Mouse (Mus musculus): Measurements from ENCODE around the gene Olfr340. TPM values are rescaled to one million over a fixed set of nuclear protein-coding genes. Genes with fewer than 3 reads are reported as not detected.
"Not testable (repeated sequence)": the region's sequence is repeated elsewhere in the genome, so short reads cannot be mapped to it uniquely, and the experiment has no call there.

Olfr340 gene
- not detected in 2 replicates for polyA plus RNA-seq (2012; rRNA removed)
- not detected in 2 replicates for polyA plus RNA-seq (2014; fragmentation: Nextera tagmentation; extraction: Ambion mirVana)

DNA sequence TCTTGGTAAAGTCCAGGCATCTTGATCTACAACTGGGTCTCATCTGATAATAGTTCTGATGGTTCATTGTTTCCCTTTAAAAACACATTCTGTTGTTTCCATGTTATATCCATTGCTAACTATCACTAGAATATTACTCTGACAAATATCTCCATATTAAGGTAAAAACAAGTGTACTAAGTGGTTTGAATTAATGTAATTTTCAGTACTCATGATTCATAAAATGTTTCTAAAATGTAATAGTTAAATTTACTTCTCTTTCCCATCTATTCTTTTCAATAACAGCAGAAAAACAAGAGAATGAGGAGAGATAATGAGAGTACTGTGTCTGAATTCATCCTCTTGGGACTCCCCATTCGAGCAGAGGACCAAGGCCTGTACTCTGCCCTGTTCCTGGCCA is at the start of gene Olfr340:
TSS of gene Olfr340 (plus strand) at position 301 of the 400 bp plus-strand sequence.
- H3K27me3 ChIP-seq (ENCODE audit: control insufficient read depth, insufficient read depth, low read length), result no peaks in the 10 kb centered on the region
- H3K4me2 ChIP-seq (ENCODE audit: low read depth), result no peak within 1 kb of the TSS
- TF ChIP-seq CTCF (IDR thresholded peaks at IDR 0.05; ENCODE audit: low read depth) (no peak), EP300 (IDR thresholded peaks at IDR 0.05; ENCODE audit: low read depth) (no peak)
- no peaks in the 10 kb centered on the region for H3K36me3 ChIP-seq (replicated peaks; ENCODE audit: control insufficient read depth, insufficient read depth, low read depth)
- no peak within 1 kb of the TSS for H3K9ac ChIP-seq (replicated peaks)
- ATAC-seq (ENCODE audit: insufficient read depth) (no peak), DNase-seq (ENCODE audit: low read depth in 3 of 3, low spot score in 3 of 3) (no peak)
- H3K4me1 ChIP-seq (replicated peaks; ENCODE audit: control insufficient read depth in 2 of 2, insufficient read depth in 2 of 2, low read length in 1 of 2), result no peaks in the 10 kb centered on the region
- H3K27ac ChIP-seq, result no peak within 1 kb of the TSS
- H3K9me3 ChIP-seq (ENCODE audit: control insufficient read depth, low read length), result no peaks in the 10 kb centered on the region
- 30% methylated on average over 1 of the region's 1 CpGs for WGBS (ENCODE audit: insufficient replicate concordance)
- no peak within 1 kb of the TSS for H3K4me3 ChIP-seq (ENCODE audit: insufficient read depth in 1 of 2, low read depth in 2 of 2, low read length in 2 of 2)

GRCm38 (mm10) chr2:36415174-36415573 is 37.2 kb upstream of the Olfr340 start:
- DNase-seq (ENCODE audit: low read depth in 3 of 3, low spot score in 3 of 3); H3K4me1 ChIP-seq (replicated peaks; ENCODE audit: control insufficient read depth in 2 of 2, insufficient read depth in 2 of 2, low read length in 1 of 2); ATAC-seq (ENCODE audit: insufficient read depth); H3K4me3 ChIP-seq (ENCODE audit: insufficient read depth in 1 of 2, low read depth in 2 of 2, low read length in 2 of 2); H3K36me3 ChIP-seq (replicated peaks; ENCODE audit: control insufficient read depth, insufficient read depth, low read depth); H3K9ac ChIP-seq (replicated peaks); H3K27me3 ChIP-seq (ENCODE audit: control insufficient read depth, insufficient read depth, low read length); H3K4me2 ChIP-seq (ENCODE audit: low read depth); H3K9me3 ChIP-seq (ENCODE audit: control insufficient read depth, low read length); H3K27ac ChIP-seq: not testable (repeated sequence)
- WGBS (ENCODE audit: insufficient replicate concordance), result 56% methylated on average over 3 of the region's 3 CpGs

DNA sequence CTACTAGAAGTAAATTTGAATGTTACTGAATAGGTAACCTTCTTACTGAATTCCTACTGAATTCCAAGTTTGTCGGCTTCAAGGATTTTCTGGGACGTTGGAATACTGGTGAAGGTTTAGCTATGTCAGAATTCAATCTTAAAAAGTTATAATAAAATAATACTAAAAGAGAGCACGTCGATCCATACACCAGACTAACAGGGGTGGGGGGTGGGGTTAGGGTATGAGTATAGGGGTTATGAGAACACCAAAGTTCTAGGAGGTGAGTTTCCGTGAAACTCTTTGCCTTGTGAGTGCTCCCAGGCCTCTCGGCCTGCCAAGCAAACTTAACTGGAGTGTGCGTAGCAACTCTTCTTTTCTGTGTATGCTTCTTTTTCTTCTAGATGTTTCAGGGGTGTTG is 36.8 kb upstream of the Olfr340 start:
- H3K9ac ChIP-seq (replicated peaks); H3K27ac ChIP-seq; ATAC-seq (ENCODE audit: insufficient read depth); H3K9me3 ChIP-seq (ENCODE audit: control insufficient read depth, low read length); H3K4me2 ChIP-seq (ENCODE audit: low read depth); DNase-seq (ENCODE audit: low read depth in 3 of 3, low spot score in 3 of 3); H3K4me1 ChIP-seq (replicated peaks; ENCODE audit: control insufficient read depth in 2 of 2, insufficient read depth in 2 of 2, low read length in 1 of 2); H3K4me3 ChIP-seq (ENCODE audit: insufficient read depth in 1 of 2, low read depth in 2 of 2, low read length in 2 of 2); H3K27me3 ChIP-seq (ENCODE audit: control insufficient read depth, insufficient read depth, low read length); H3K36me3 ChIP-seq (replicated peaks; ENCODE audit: control insufficient read depth, insufficient read depth, low read depth): not testable (repeated sequence)
- 69% methylated on average over 7 of the region's 7 CpGs for WGBS (ENCODE audit: insufficient replicate concordance)

DNA sequence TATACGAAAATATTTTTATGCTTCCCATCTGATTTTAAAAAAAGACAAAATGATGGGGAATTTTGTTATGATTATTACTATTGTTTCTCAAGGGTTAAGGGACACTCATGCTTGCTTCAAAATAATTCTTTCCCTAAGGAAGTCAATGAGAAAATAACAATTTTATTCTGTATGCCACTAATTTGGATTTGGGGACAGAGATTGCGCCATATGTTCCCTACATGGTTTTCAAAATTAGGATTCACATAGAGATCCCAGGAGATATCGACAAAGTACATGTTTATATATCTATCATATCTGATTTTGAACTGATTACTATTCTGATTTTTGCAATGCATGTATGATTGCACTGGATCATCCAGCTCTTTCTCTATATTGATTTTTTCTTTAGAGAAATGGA is 33.7 kb upstream of the Olfr340 start, which contains the start of gene Olfr339:
TSS of gene Olfr339 (plus strand) at position 301 of the 400 bp plus-strand sequence.
- no peak within 1 kb of the TSS for H3K4me3 ChIP-seq (ENCODE audit: insufficient read depth in 1 of 2, low read depth in 2 of 2, low read length in 2 of 2)
- H3K36me3 ChIP-seq (replicated peaks; ENCODE audit: control insufficient read depth, insufficient read depth, low read depth), result no peaks in the 10 kb centered on the region
- no peaks in the 10 kb centered on the region for H3K27me3 ChIP-seq (ENCODE audit: control insufficient read depth, insufficient read depth, low read length)
- no peaks in the 10 kb centered on the region for H3K9me3 ChIP-seq (ENCODE audit: control insufficient read depth, low read length)
- DNase-seq (ENCODE audit: low read depth in 3 of 3, low spot score in 3 of 3), result no peak
- no peak within 1 kb of the TSS for H3K9ac ChIP-seq (replicated peaks)
- no peaks in the 10 kb centered on the region for H3K4me1 ChIP-seq (replicated peaks; ENCODE audit: control insufficient read depth in 2 of 2, insufficient read depth in 2 of 2, low read length in 1 of 2)
- H3K4me2 ChIP-seq (ENCODE audit: low read depth), result no peak within 1 kb of the TSS
- 53% methylated on average over 3 of the region's 3 CpGs for WGBS (ENCODE audit: insufficient replicate concordance)
- TF ChIP-seq EP300 (IDR thresholded peaks at IDR 0.05; ENCODE audit: low read depth) (no peak), CTCF (IDR thresholded peaks at IDR 0.05; ENCODE audit: low read depth) (no peak)
- ATAC-seq (ENCODE audit: insufficient read depth), result no peak
- H3K27ac ChIP-seq, result no peak within 1 kb of the TSS

- no peaks in the 10 kb centered on the region for H3K4me1 ChIP-seq (replicated peaks; ENCODE audit: control insufficient read depth in 2 of 2, insufficient read depth in 2 of 2, low read length in 1 of 2)
- H3K27me3 ChIP-seq (ENCODE audit: control insufficient read depth, insufficient read depth, low read length), result no peaks in the 10 kb centered on the region
- ATAC-seq (ENCODE audit: insufficient read depth) (no peak), DNase-seq (ENCODE audit: low read depth in 3 of 3, low spot score in 3 of 3) (no peak)
- no peaks in the 10 kb centered on the region for H3K9me3 ChIP-seq (ENCODE audit: control insufficient read depth, low read length)
- H3K4me3 ChIP-seq (ENCODE audit: insufficient read depth in 1 of 2, low read depth in 2 of 2, low read length in 2 of 2), result no peak overlapping the region
- no peak for TF ChIP-seq EP300 (IDR thresholded peaks at IDR 0.05; ENCODE audit: low read depth)
- TF ChIP-seq CTCF (IDR thresholded peaks at IDR 0.05; ENCODE audit: low read depth), result no peak
- H3K4me2 ChIP-seq (ENCODE audit: low read depth), result no peak overlapping the region
- no peak overlapping the region for H3K9ac ChIP-seq (replicated peaks)
- H3K36me3 ChIP-seq (replicated peaks; ENCODE audit: control insufficient read depth, insufficient read depth, low read depth), result no peaks in the 10 kb centered on the region
- no peak overlapping the region for H3K27ac ChIP-seq
Observed at GRCm38 (mm10) chr2:36473634-36474033, 21.2 kb downstream of the Olfr340 start.

DNA sequence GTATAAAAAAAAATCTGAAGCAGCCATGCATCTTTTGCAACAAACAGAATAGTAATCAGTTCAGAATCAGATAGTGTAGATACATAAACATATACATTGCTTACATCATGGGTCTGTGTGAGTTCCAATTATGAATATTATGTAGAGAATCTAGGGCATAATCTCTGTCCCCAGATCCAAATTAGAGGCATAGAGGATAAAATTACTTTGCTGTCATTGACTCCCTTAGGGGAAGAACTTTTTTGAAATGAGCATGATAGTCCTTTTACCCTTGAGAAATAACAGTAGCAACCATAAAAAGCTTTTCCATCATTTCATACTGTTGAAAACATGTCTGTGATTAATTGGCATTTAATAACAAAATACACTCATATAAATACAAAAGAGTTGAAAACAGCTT is 30.0 kb downstream of the Olfr340 start, which contains the start of gene Olfr341:
TSS of gene Olfr341 (minus strand) at position 101 of the 400 bp plus-strand sequence.
- H3K9me3 ChIP-seq (ENCODE audit: control insufficient read depth, low read length), result no peaks in the 10 kb centered on the region
- H3K4me3 ChIP-seq (ENCODE audit: insufficient read depth in 1 of 2, low read depth in 2 of 2, low read length in 2 of 2), result no peak within 1 kb of the TSS
- ATAC-seq (ENCODE audit: insufficient read depth) (no peak), DNase-seq (ENCODE audit: low read depth in 3 of 3, low spot score in 3 of 3) (no peak)
- no peak for TF ChIP-seq EP300 (IDR thresholded peaks at IDR 0.05; ENCODE audit: low read depth)
- TF ChIP-seq CTCF (IDR thresholded peaks at IDR 0.05; ENCODE audit: low read depth), result no peak
- H3K36me3 ChIP-seq (replicated peaks; ENCODE audit: control insufficient read depth, insufficient read depth, low read depth), result no peaks in the 10 kb centered on the region
- no peak within 1 kb of the TSS for H3K4me2 ChIP-seq (ENCODE audit: low read depth)
- no peaks in the 10 kb centered on the region for H3K27me3 ChIP-seq (ENCODE audit: control insufficient read depth, insufficient read depth, low read length)
- H3K27ac ChIP-seq, result no peak within 1 kb of the TSS
- no peak within 1 kb of the TSS for H3K9ac ChIP-seq (replicated peaks)
- H3K4me1 ChIP-seq (replicated peaks; ENCODE audit: control insufficient read depth in 2 of 2, insufficient read depth in 2 of 2, low read length in 1 of 2), result no peaks in the 10 kb centered on the region

Other genes with a start within 250 kb of the Olfr340 start
- 8.6 and 9.9 TPM in 2 replicates for gene Ptgs1, start 222.2 kb upstream of the Olfr340 start, polyA plus RNA-seq (2012; rRNA removed)
- gene Ptgs1, start 222.2 kb upstream of the Olfr340 start, polyA plus RNA-seq (2014; fragmentation: Nextera tagmentation; extraction: Ambion mirVana), result 15.8 and 16.4 TPM in 2 replicates
- not detected in 2 replicates for gene Olfr338, start 79.1 kb upstream of the Olfr340 start, polyA plus RNA-seq (2012; rRNA removed)
- gene Olfr338, start 79.1 kb upstream of the Olfr340 start, polyA plus RNA-seq (2014; fragmentation: Nextera tagmentation; extraction: Ambion mirVana), result not detected in 2 replicates
- gene Olfr339, start 33.6 kb upstream of the Olfr340 start, polyA plus RNA-seq (2012; rRNA removed), result not detected in 2 replicates
- not detected in 2 replicates for gene Olfr339, start 33.6 kb upstream of the Olfr340 start, polyA plus RNA-seq (2014; fragmentation: Nextera tagmentation; extraction: Ambion mirVana)
- not detected in 2 replicates for gene Olfr341, start 29.9 kb downstream of the Olfr340 start, polyA plus RNA-seq (2012; rRNA removed)
- not detected in 2 replicates for gene Olfr341, start 29.9 kb downstream of the Olfr340 start, polyA plus RNA-seq (2014; fragmentation: Nextera tagmentation; extraction: Ambion mirVana)
- not detected in 2 replicates for gene Olfr342, start 72.4 kb downstream of the Olfr340 start, polyA plus RNA-seq (2012; rRNA removed)
- not detected in 2 replicates for gene Olfr342, start 72.4 kb downstream of the Olfr340 start, polyA plus RNA-seq (2014; fragmentation: Nextera tagmentation; extraction: Ambion mirVana)
- gene Olfr344, start 114.1 kb downstream of the Olfr340 start, polyA plus RNA-seq (2012; rRNA removed), result not detected in 2 replicates
- not detected in 2 replicates for gene Olfr344, start 114.1 kb downstream of the Olfr340 start, polyA plus RNA-seq (2014; fragmentation: Nextera tagmentation; extraction: Ambion mirVana)
- gene Olfr345, start 187.5 kb downstream of the Olfr340 start, polyA plus RNA-seq (2012; rRNA removed), result not detected in 2 replicates
- gene Olfr345, start 187.5 kb downstream of the Olfr340 start, polyA plus RNA-seq (2014; fragmentation: Nextera tagmentation; extraction: Ambion mirVana), result not detected in 2 replicates
- gene Olfr346, start 233.2 kb downstream of the Olfr340 start, polyA plus RNA-seq (2012; rRNA removed), result not detected in 2 replicates
- gene Olfr346, start 233.2 kb downstream of the Olfr340 start, polyA plus RNA-seq (2014; fragmentation: Nextera tagmentation; extraction: Ambion mirVana), result not detected in 2 replicates